Mouse (Mus musculus) MEL (cell line): ENCODE measurements around the gene Rpl9. TPM values are rescaled to one million over a fixed set of nuclear protein-coding genes. Genes with fewer than 3 reads are reported as not detected.

Experiments used
- DNase-seq: peaks from one replicate; pipeline ENCODE4 v3.0.0; 2011; ENCODE audit warnings: low read depth, low spot score
- H3K27ac ChIP-seq: 2 replicates; pipeline ENCODE4 v1.5.1; 2012; ENCODE audit warnings: low read depth, mild to moderate bottlenecking, control low read depth, low read length, moderate library complexity; ENCODE audit not compliant: control insufficient read depth
- H3K27me3 ChIP-seq, 2 experiments: fragments of 150-350 bp in 1 of 2; sonication (generic) in 1 of 2; 2 replicates each; pipeline ENCODE4 v1.6.1; 2012; ENCODE audit warnings: low read length in 2 of 2, mild to moderate bottlenecking in 2 of 2, improper control_type of control experiment in 1 of 2, moderate library complexity in 1 of 2; ENCODE audit not compliant: insufficient read depth in 2 of 2, control insufficient read depth in 1 of 2
- H3K36me3 ChIP-seq, 2 experiments: 2 replicates each; pipeline ENCODE4 v1.6.1; 2012 to 2014; ENCODE audit warnings: low read length in 2 of 2, improper control_type of control experiment in 1 of 2, inconsistent platforms in 1 of 2, mild to moderate bottlenecking in 1 of 2; ENCODE audit not compliant: insufficient read depth in 2 of 2, control insufficient read depth in 1 of 2
- H3K4me1 ChIP-seq, 2 experiments: fragments of 150-350 bp in 1 of 2; sonication (generic) in 1 of 2; 2 replicates each; pipeline ENCODE4 v1.6.1; 2012; ENCODE audit warnings: low read length in 2 of 2, improper control_type of control experiment in 1 of 2, mild to moderate bottlenecking in 1 of 2; ENCODE audit not compliant: insufficient read depth in 2 of 2, control insufficient read depth in 1 of 2
- H3K4me3 ChIP-seq, 2 experiments: fragments of 150-350 bp in 1 of 2; sonication (generic) in 1 of 2; 2 replicates each; pipeline ENCODE4 v1.5.1; 2012; ENCODE audit warnings: low read depth in 2 of 2, low read length in 2 of 2, mild to moderate bottlenecking in 2 of 2, moderate library complexity in 2 of 2, control low read depth in 1 of 2, improper control_type of control experiment in 1 of 2; ENCODE audit not compliant: control insufficient read depth in 1 of 2, insufficient read depth in 1 of 2
- H3K79me2 ChIP-seq: 2 replicates; pipeline ENCODE4 v1.6.1; 2012; ENCODE audit warnings: mild to moderate bottlenecking, low read length, moderate library complexity; ENCODE audit not compliant: control insufficient read depth, poor library complexity, insufficient read depth
- H3K9ac ChIP-seq: 2 replicates; pipeline ENCODE4 v1.6.1; 2012; ENCODE audit warnings: low read depth, mild to moderate bottlenecking, control low read depth, low read length, moderate library complexity; ENCODE audit not compliant: control insufficient read depth, poor library complexity, severe bottlenecking
- H3K9me3 ChIP-seq: fragments of 150-350 bp; sonication (generic); replicated peaks from 2 replicates; pipeline ENCODE4 v1.6.1; 2012; ENCODE audit warnings: mild to moderate bottlenecking, low read length, improper control_type of control experiment, moderate library complexity; ENCODE audit not compliant: insufficient read depth
- CHD2 ChIP-seq: IDR thresholded peaks from 2 replicates; pipeline ENCODE4 v1.6.1; 2011; ENCODE audit warnings: low read length, improper control_type of control experiment
- CTCF ChIP-seq, 3 experiments: IDR thresholded peaks in 2 of 3; conservative IDR thresholded peaks in 1 of 3; 2 replicates each; pipeline ENCODE4 v1.5.1; 2011 to 2012; ENCODE audit warnings: low read length in 3 of 3, low read depth in 2 of 3, mild to moderate bottlenecking in 2 of 3, improper control_type of control experiment in 1 of 3, inconsistent platforms in 1 of 3, mixed read lengths in 1 of 3, moderate library complexity in 1 of 3; ENCODE audit not compliant: control insufficient read depth in 1 of 3, insufficient read depth in 1 of 3, poor library complexity in 1 of 3, severe bottlenecking in 1 of 3
- E2F4 ChIP-seq: IDR thresholded peaks from 2 replicates; pipeline ENCODE4 v1.6.1; 2011; ENCODE audit warnings: low read depth, low read length, improper control_type of control experiment, borderline replicate concordance
- KAT2A ChIP-seq: conservative IDR thresholded peaks from 2 replicates; pipeline ENCODE4 v1.6.1; 2012; ENCODE audit warnings: low read depth, low read length, improper control_type of control experiment, inconsistent platforms
- MAFK ChIP-seq: IDR thresholded peaks from 2 replicates; pipeline ENCODE4 v1.6.1; 2011; ENCODE audit warnings: low read depth, mild to moderate bottlenecking, low read length, improper control_type of control experiment, borderline replicate concordance
- MAZ ChIP-seq: IDR thresholded peaks from 2 replicates; pipeline ENCODE4 v1.6.1; 2012; ENCODE audit warnings: low read depth, mild to moderate bottlenecking, inconsistent platforms, low read length, improper control_type of control experiment
- MEF2A ChIP-seq: IDR thresholded peaks from 2 replicates; pipeline ENCODE4 v1.6.1; 2014; ENCODE audit warnings: low read depth, mild to moderate bottlenecking, inconsistent platforms, low read length, improper control_type of control experiment; ENCODE audit not compliant: poor library complexity, insufficient replicate concordance, severe bottlenecking; ENCODE audit errors: extremely low read depth
- MXI1 ChIP-seq: IDR thresholded peaks from 2 replicates; pipeline ENCODE4 v1.6.1; 2011; ENCODE audit warnings: mild to moderate bottlenecking, low read depth, low read length, improper control_type of control experiment
- NRF1 ChIP-seq: IDR thresholded peaks from 2 replicates; pipeline ENCODE4 v1.6.1; 2014; ENCODE audit warnings: low read depth, mild to moderate bottlenecking, inconsistent platforms, low read length, improper control_type of control experiment, moderate library complexity; ENCODE audit not compliant: poor library complexity, insufficient read depth, severe bottlenecking
- POLR2A ChIP-seq, 2 experiments: IDR thresholded peaks; 2 replicates each; pipeline ENCODE4 v1.6.1; 2011 to 2012; ENCODE audit warnings: low read length in 2 of 2, mild to moderate bottlenecking in 2 of 2, control low read depth in 1 of 2, improper control_type of control experiment in 1 of 2, low read depth in 1 of 2, moderate library complexity in 1 of 2; ENCODE audit not compliant: control insufficient read depth in 1 of 2, insufficient read depth in 1 of 2, poor library complexity in 1 of 2
- POLR2AphosphoS2 ChIP-seq: IDR thresholded peaks from 2 replicates; pipeline ENCODE4 v1.6.1; 2011; ENCODE audit warnings: low read length, improper control_type of control experiment
- SIN3A ChIP-seq: IDR thresholded peaks from 2 replicates; pipeline ENCODE4 v1.6.1; 2012; ENCODE audit warnings: low read length, improper control_type of control experiment, inconsistent platforms
- TAL1 ChIP-seq: IDR thresholded peaks from 2 replicates; pipeline ENCODE4 v1.6.1; 2012; ENCODE audit warnings: mild to moderate bottlenecking, inconsistent platforms, low read length, moderate library complexity, mixed read lengths
- USF1 ChIP-seq: IDR thresholded peaks from 2 replicates; pipeline ENCODE4 v1.6.1; 2014; ENCODE audit warnings: low read depth, mild to moderate bottlenecking, inconsistent platforms, low read length, improper control_type of control experiment, moderate library complexity
- ZMIZ1 ChIP-seq: IDR thresholded peaks from 2 replicates; pipeline ENCODE4 v1.6.1; 2012; ENCODE audit warnings: low read depth, mild to moderate bottlenecking, inconsistent platforms, low read length, improper control_type of control experiment, moderate library complexity
- polyA plus RNA-seq, 2 experiments: library from polyadenylated mRNA; stranded (reverse) in 1 of 2; unstranded in 1 of 2; fragments of >175 nt in 1 of 2; fragments of >200 nt in 1 of 2; gene quantifications; 2 replicates each; pipeline versions ENCODE4 v1.2.1 to v1.2.4; 2012; ENCODE audit warnings: low replicate concordance in 2 of 2, low read depth in 1 of 2; ENCODE audit not compliant: insufficient read length in 2 of 2, insufficient read depth in 1 of 2, missing spikeins in 1 of 2
- total RNA-seq: library from RNA; depleted of rRNA; stranded (reverse); fragments of 300-350 nt; gene quantifications from 2 replicates; pipeline ENCODE4 v1.2.3, GENCODE M21; 2012

The Rpl9 gene
- total and polyA plus RNA-seq, 3 experiments: 1,251 to 2,181 TPM; not detected in 1

- peak; percentile 57 for TF ChIP-seq NRF1
- TF ChIP-seq E2F4: no peak
- TF ChIP-seq POLR2AphosphoS2: peak; percentile 80; the same call in 1 of the 2 replicates
- TF ChIP-seq MAZ: peak; percentile 38; the same call in 1 of the 2 replicates
- TF ChIP-seq KAT2A: no peak
- TF ChIP-seq SIN3A: peak; percentile 78
- no peak for TF ChIP-seq TAL1
- peak; percentile 87 to 91 for TF ChIP-seq POLR2A (IDR thresholded peaks at IDR 0.05; ENCODE audit: control insufficient read depth in 1 of 2, insufficient read depth in 1 of 2, low read depth in 1 of 2, low read length in 2 of 2, poor library complexity in 1 of 2)
- no peak for TF ChIP-seq MEF2A
- no peak for TF ChIP-seq CHD2
- peak; percentile 41; the same call in 1 of the 2 replicates for TF ChIP-seq USF1
- no peak for TF ChIP-seq MAFK
- no peak for TF ChIP-seq CTCF (IDR thresholded peaks at IDR 0.05 in 2 of 3, conservative IDR thresholded peaks at IDR 0.05 in 1 of 3; ENCODE audit: control insufficient read depth in 1 of 3, insufficient read depth in 1 of 3, low read depth in 2 of 3, low read length in 3 of 3, poor library complexity in 1 of 3, severe bottlenecking in 1 of 3)
Observed at GRCm38 (mm10) chr5:65435806-65436561, 44.7 kb upstream of the Rpl9 start, which contains the start of gene Ugdh (continued).

- H3K4me3 ChIP-seq: peak overlapping the region; percentile 71 to 97
- H3K9me3 ChIP-seq: no peaks in the 10 kb centered on the region
- no peaks in the 10 kb centered on the region for H3K27me3 ChIP-seq
- TF ChIP-seq CTCF (IDR thresholded peaks at IDR 0.05 in 2 of 3, conservative IDR thresholded peaks at IDR 0.05 in 1 of 3; ENCODE audit: control insufficient read depth in 1 of 3, insufficient read depth in 1 of 3, low read depth in 2 of 3, low read length in 3 of 3, poor library complexity in 1 of 3, severe bottlenecking in 1 of 3): 0 out of 6 replicates have a peak, but pooled peaks of 1 of the 3 experiments have one; percentile 0
- TF ChIP-seq MXI1: no peak
- TF ChIP-seq ZMIZ1: 0 out of 2 replicates have a peak, but pooled peaks have one; percentile 13
- TF ChIP-seq, all 39 proteins: peak for 2
- peaks cover 5% of the 10 kb centered on the region for H3K79me2 ChIP-seq
- peaks cover 0 to 3% of the 10 kb centered on the region in 2 experiments; a peak in 1 of 4 replicates for H3K36me3 ChIP-seq
- peak overlapping the region; percentile 87 for H3K9ac ChIP-seq
- H3K27ac ChIP-seq: no peak overlapping the region
- no peak for DNase-seq
- H3K4me1 ChIP-seq: peaks cover 0 to 3% of the 10 kb centered on the region in 2 experiments; a peak in 1 of 4 replicates
Observed at GRCm38 (mm10) chr5:65435363-65435805, 44.1 kb upstream of the Rpl9 start.
